In the genomic region with DNA sequence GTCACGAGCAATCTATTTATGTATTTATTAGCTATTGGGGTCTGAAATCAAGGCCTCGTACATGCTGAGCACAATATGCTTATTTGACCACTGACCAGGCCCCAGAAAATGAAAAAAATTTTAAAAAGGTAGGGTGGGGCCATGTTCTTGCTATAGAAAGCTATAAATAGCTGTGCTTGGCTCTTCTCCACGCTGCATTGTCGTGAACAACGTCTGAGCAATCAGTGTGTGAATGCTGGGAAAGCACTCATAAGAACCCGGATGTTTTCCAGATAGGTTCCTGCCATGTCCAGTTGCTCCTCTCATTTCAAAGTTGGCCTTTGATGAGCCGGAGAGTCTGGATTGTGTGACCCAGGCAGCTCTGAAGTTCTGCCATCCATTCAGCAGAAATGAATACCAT, we compare ENCODE assay signal across 24 mouse cellular contexts. TPM values are rescaled to one million over a fixed set of nuclear protein-coding genes. Genes with fewer than 3 reads are reported as not detected.
DNase-seq lines count a peak whose midpoint lies in the region; ATAC-seq lines count a peak whose summit lies in the region.
"Had no signal": no experiment of that assay in that cellular context is flagged by ENCODE, and none has a peak within 500 bp of the region (broad histone marks: within the 10 kb centered on the region; RNA-seq: fewer than 3 reads in every experiment).

No protein-coding gene starts in this region.

- H3K4me3 ChIP-seq in midbrain, embryonic 14.5 days (replicated peaks; ENCODE audit: low read depth, low read length) = no peak overlapping the region
- H3K4me3 ChIP-seq: embryonic facial prominence, embryonic 10.5 days; erythroblast, embryonic 14.5 days; forebrain, embryonic 10.5 days; heart, embryonic 12.5 days; hindbrain, embryonic 10.5 days; intestine, embryonic 15.5 days had no signal

- intact Hi-C loops in gastrocnemius, postnatal 14 days (cut with DNase I; ENCODE audit: low total_unique reads) = loop anchor here (5.0 kb wide), 1 partner anchor 68 kb away; no protein-coding TSS in a partner anchor

- H3K4me1 ChIP-seq in midbrain, embryonic 14.5 days (ENCODE audit: control insufficient read depth, insufficient read depth, low read length) = peaks cover 7% of the 10 kb centered on the region
- H3K4me1 ChIP-seq: embryonic facial prominence, embryonic 10.5 days; intestine, embryonic 15.5 days had no signal

- H3K9me3 ChIP-seq in midbrain, embryonic 14.5 days (ENCODE audit: control insufficient read depth, low read length) = no peaks in the 10 kb centered on the region

- ATAC-seq in midbrain, embryonic 14.5 days (ENCODE audit: low FRiP score, low TSS enrichment) = no peak
- ATAC-seq: forebrain, embryonic 14.5 days; intestine, embryonic 15.5 days had no signal

- peak; percentile 6 for DNase-seq in gastrocnemius, postnatal 14 days
- DNase-seq in gastrocnemius, postnatal 4 days (ENCODE audit: low spot score in 2 of 2) = no peak
- peak; percentile 12 for DNase-seq in heart, postnatal 4 days
- no peak for DNase-seq in heart, adult 9 months (ENCODE audit: low spot score in 2 of 2)
- DNase-seq in brain, adult 2 months (ENCODE audit: low read depth, low spot score) = peak; percentile 22
- no peak for DNase-seq in adrenal gland, adult 18-20 months (ENCODE audit: low spot score in 2 of 2)
- DNase-seq in midbrain, embryonic 14.5 days = no peak
- DNase-seq: adrenal gland, postnatal 10 days; cerebellum, adult 18-20 months; cerebellum, adult 9-11 months; cerebellum, postnatal 36 days; heart, postnatal 14 days; kidney, adult 2 months had no signal

- no peaks in the 10 kb centered on the region for H3K27me3 ChIP-seq in midbrain, embryonic 14.5 days (ENCODE audit: control insufficient read depth, insufficient read depth, low read length)
- H3K27me3 ChIP-seq: CH12.LX; heart, embryonic 12.5 days; intestine, embryonic 15.5 days had no signal

- H3K9ac ChIP-seq in midbrain, embryonic 14.5 days (replicated peaks; ENCODE audit: low read length) = no peak overlapping the region
- H3K9ac ChIP-seq: heart, embryonic 12.5 days; hindbrain, embryonic 14.5 days; intestine, embryonic 15.5 days had no signal

- H3K27ac ChIP-seq in midbrain, embryonic 14.5 days (replicated peaks; ENCODE audit: low read depth, low read length) = no peak overlapping the region
- H3K27ac ChIP-seq: embryonic facial prominence, embryonic 10.5 days; forebrain, embryonic 10.5 days; hindbrain, embryonic 10.5 days; hindbrain, embryonic 14.5 days; intestine, embryonic 15.5 days had no signal

- no peak overlapping the region for H3K4me2 ChIP-seq in midbrain, embryonic 14.5 days (ENCODE audit: low read length)
- H3K4me2 ChIP-seq: heart, embryonic 12.5 days; hindbrain, embryonic 14.5 days; intestine, embryonic 15.5 days had no signal

- WGBS in midbrain, embryonic 14.5 days = 80% methylated on average over 7 of the region's 7 CpGs

- H3K36me3 ChIP-seq in midbrain, embryonic 14.5 days (ENCODE audit: control insufficient read depth, insufficient read depth, low read length) = no peaks in the 10 kb centered on the region
- H3K36me3 ChIP-seq: embryonic facial prominence, embryonic 10.5 days; forebrain, embryonic 10.5 days; heart, embryonic 12.5 days; hindbrain, embryonic 10.5 days; intestine, embryonic 15.5 days had no signal

RNA-seq across cellular contexts. Expression of a gene that starts 28.3 kb away (rescaled TPM):
- 10 to 100 TPM; 33.4 to 39.2 TPM for total RNA-seq in gastrocnemius, postnatal 14 days (2021)
- total RNA-seq in gastrocnemius, postnatal 4 days (2021) = 10 to 100 TPM; 87.1 to 87.8 TPM
- 10 to 100 TPM; 88.9 to 90.8 TPM for total RNA-seq in heart, postnatal 4 days (2021)
- 100 to 1,000 TPM; 142 to 155 TPM for total RNA-seq in adrenal gland, adult 18-20 months (2021)
- 52.2 and 72.8 TPM in 2 replicates for polyA plus RNA-seq in midbrain, embryonic 14.5 days (2014; fragmentation: Nextera tagmentation; extraction: Ambion mirVana)

RNA-seq across cellular contexts. Expression of a gene that starts 46.8 kb away (rescaled TPM):
- under 1 TPM; 0.24 to 0.68 TPM for total RNA-seq in gastrocnemius, postnatal 14 days (2021)
- total RNA-seq in gastrocnemius, postnatal 4 days (2021) = 1 to 10 TPM in 1 of 2 experiments, under 1 TPM in 1; 0.75 to 1.1 TPM
- under 1 TPM; 0.14 to 0.20 TPM for total RNA-seq in heart, postnatal 4 days (2021)
- 10 to 100 TPM; 17.3 to 27.3 TPM for total RNA-seq in adrenal gland, adult 18-20 months (2021)
- 31.2 and 33.4 TPM in 2 replicates for polyA plus RNA-seq in midbrain, embryonic 14.5 days (2014; fragmentation: Nextera tagmentation; extraction: Ambion mirVana)
- total RNA-seq: gastrocnemius, adult 8-10 months; granulocyte monocyte progenitor cell, adult 5-6 weeks had no signal
- polyA plus RNA-seq: erythroblast, embryonic 14.5 days had no signal

Comparison
In these comparisons a context has a peak if more than half of its experiments do, and no peak if none do; other contexts are left out.
1. DNase-seq: peak in gastrocnemius, postnatal 14 days (single experiment), heart, postnatal 4 days (single experiment) and brain, adult 2 months (single experiment); none in gastrocnemius, postnatal 4 days (0 of 2), heart, adult 9 months (0 of 2), adrenal gland, adult 18-20 months (0 of 2) and midbrain, embryonic 14.5 days (single experiment).
2. RNA of a gene that starts 46.8 kb away (total RNA-seq): 17.3 to 27.3 TPM in adrenal gland, adult 18-20 months; 0.75 to 1.1 TPM in gastrocnemius, postnatal 4 days, 0.24 to 0.68 TPM in gastrocnemius, postnatal 14 days and 0.14 to 0.20 TPM in heart, postnatal 4 days; every median in the first group is over 4 times any median in the second.